Mouse (Mus musculus): ENCODE results near the gene Apoc4.

- TF ChIP-seq CTCF (IDR thresholded peaks at IDR 0.05; ENCODE audit: borderline replicate concordance, control insufficient read depth, extremely low read depth, insufficient read depth, low read length, poor library complexity): 0 out of 2 replicates have a peak, but pooled peaks have one; percentile 26
- no peak for TF ChIP-seq POLR2A (IDR thresholded peaks at IDR 0.05; ENCODE audit: control insufficient read depth, extremely low read depth, insufficient read depth, low read length, poor library complexity)
Measured at GRCm38 (mm10) chr7:19629361-19629734, 51.9 kb downstream of the Apoc4 start, which contains the start of gene Relb.

All from thymus, adult 2 months (tissue).